Mouse (Mus musculus): ENCODE measurements around the gene Larp4b.

Larp4b gene

GRCm38 (mm10) chr13:9178270-9178669, 84.6 kb downstream of the Larp4b start:
- DNase-seq (ENCODE audit: low read depth, low spot score), result no peak

DNA sequence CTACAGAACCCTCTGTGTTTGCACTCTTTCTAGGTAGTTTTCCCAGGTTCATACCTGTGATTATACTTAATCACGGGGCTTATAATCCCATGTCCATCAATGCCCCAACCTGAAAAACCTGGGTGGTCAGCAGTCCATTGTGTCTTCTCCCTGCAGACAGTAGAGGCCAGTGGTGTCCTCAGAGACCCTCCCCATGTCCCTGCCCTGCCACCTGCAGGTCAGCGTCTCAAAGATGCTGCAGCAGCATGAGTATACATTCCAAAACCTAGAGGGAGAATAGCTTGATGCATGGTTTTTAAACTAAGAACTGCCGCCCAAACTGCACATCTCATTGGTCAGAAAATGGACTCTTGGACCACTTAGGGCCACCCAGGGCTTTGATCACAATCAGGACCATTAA, 85.0 kb downstream of the Larp4b start:
- no peak for DNase-seq (ENCODE audit: low read depth, low spot score)

- no peak for DNase-seq (ENCODE audit: low read depth, low spot score)
Observed at GRCm38 (mm10) chr13:9180221-9180620, 86.5 kb downstream of the Larp4b start.

- DNase-seq (ENCODE audit: low read depth, low spot score), result no peak
Observed at GRCm38 (mm10) chr13:9181106-9181505, 87.4 kb downstream of the Larp4b start.

DNA sequence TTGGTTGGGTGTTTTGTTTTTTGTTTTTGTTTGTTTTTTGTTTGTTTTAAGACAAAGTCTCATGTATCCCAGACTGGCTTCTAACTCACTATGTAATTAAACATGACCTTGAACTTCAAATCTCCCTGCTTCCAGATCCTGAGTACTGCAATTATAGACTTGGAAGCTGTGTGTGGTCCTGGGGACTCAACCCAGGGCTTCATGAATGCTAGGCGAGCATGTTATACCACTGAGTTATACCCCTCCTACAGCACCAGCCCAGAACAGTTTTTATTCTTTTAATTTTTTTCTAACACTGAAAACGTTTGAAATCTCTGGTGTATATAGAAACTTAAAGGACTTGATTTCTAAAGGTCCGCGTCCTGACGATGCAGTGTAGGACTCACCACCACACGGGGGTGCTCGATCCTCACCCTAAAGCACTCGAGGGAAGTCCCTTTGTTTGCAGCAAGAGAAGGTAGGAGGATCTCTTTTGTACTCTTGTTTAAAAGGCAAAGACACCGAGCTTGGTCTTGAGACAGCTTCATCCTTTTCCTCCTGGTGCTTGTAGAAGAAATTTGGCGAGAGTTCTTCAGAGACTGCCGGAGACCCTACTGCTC, 88.1 kb downstream of the Larp4b start:
- DNase-seq (ENCODE audit: low read depth, low spot score), result peak; percentile 87

- DNase-seq (ENCODE audit: low read depth, low spot score), result no peak
Observed at GRCm38 (mm10) chr13:9184281-9184680, 90.6 kb downstream of the Larp4b start.

- DNase-seq (ENCODE audit: low read depth, low spot score), result no peak
Observed at GRCm38 (mm10) chr13:9184716-9185115, 91.0 kb downstream of the Larp4b start.

- DNase-seq (ENCODE audit: low read depth, low spot score), result no peak
Observed at GRCm38 (mm10) chr13:9187156-9187555, 93.5 kb downstream of the Larp4b start.

GRCm38 (mm10) chr13:9187566-9188530, 94.2 kb downstream of the Larp4b start:
- DNase-seq (ENCODE audit: low read depth, low spot score), result no peak

DNA sequence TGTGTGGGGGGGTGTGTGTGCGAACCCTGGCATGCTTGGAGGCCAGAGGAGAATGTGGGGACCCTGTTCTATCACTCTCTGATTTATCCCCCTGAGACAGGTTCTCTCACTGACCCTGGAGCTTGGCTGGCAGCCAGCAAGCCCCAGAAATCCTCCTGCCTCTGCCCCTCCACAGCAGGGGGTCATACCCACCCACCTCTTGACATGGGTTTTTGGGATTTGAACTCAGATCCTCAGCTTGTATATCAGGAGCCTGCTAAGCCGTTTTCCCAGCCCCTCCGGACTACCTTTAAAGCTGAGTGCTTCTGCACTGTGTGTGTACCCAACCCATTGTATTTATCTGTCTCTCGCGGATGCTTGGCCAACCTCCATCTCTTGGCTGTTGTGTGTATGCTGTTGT, 95.8 kb downstream of the Larp4b start:
- no peak for DNase-seq (ENCODE audit: low read depth, low spot score)

DNA sequence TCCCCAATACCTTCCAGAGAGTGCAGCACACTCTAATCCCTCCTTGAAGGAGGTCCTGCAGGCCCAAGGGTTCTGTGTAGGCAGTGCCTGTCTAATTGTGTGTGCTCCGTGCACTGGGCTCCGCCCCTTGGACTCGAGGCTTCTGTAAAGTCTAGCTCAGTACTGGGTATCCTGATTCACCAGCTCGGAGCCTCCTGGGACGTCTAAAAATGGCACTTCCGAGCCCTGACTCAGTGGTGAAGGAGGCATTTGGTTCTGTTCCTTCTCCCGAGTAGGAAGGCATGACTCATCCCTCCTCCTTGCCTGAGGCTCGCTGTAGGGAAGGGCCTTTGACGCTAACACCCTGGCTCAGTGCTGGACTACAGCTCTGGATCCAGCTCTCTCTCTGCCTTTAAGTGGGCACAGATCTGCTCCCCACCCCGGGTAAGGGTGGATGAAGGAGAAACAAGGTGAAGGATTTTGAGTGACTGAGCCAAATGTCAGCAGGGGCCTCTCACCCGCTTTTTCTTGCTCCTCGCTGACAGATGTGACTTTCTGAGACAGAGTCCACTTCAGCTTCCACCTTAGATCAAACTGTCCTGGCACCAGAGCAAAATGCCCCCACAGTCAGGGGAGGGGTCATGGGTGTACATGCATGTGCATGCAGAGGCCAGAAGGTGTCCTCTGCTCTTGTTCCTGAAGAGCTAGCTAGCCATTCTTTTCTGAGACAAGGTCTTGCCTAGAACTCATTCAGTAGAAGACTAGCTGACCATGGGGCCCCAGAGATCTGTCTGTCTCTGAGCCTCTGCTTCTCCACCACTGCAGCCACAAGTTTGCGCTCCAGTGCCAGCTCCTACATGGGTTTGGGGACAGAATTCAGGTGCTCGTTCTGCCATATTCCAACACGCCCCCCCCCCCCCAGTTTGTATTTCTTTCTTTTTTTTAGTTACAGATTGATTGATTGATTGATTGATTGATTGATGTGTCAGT, 97.8 kb downstream of the Larp4b start:
- no peak for DNase-seq (ENCODE audit: low read depth, low spot score)

DNA sequence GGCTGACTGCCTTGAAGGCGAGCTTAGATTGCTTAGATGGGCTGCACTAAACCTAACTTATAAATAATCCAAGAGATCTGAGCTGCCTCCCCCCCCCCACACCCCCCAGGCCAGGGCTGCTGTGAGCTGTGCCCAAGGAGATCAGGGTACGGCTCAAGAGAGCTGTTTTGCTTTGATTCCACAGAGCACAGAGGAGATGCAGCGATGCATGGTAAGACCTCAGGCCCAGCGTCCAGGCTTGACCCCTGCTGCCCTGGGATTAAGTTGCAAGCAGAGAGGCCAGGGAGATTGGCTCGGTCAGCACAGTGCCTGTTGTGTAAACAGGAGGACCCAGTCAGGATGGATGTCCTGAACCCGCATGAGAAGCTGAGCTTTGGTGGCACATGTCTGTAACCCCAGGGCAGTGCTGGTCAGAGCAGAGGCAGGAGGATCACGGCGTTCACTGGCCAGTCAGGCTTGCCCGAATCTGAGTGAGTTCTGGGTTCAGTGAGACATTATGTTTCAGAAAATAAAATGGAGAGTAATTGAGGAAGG, 99.2 kb downstream of the Larp4b start:
- DNase-seq (ENCODE audit: low read depth, low spot score), result no peak

DNA sequence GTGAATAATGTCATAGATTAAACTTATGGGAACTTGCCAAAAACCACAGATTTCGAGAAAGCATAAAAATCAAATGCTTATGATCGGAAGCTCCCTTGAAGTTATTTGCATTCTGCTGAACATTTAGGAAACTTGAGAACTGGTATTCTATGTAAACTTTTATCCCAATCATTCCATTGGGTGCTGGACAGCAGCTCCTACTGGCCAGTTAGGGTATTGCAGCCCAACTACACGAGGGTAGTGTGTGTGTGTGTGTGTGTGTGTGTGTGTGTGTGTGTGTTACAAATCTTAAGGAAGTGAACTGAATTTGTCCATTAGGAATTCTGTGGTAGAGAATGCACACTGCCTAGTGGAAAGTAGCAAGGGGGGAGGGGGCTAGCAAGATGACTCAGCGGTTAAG, 101.0 kb downstream of the Larp4b start:
- DNase-seq (ENCODE audit: low read depth, low spot score), result no peak

GRCm38 (mm10) chr13:9195565-9195964, 101.9 kb downstream of the Larp4b start:
- DNase-seq (ENCODE audit: low read depth, low spot score), result no peak

DNA sequence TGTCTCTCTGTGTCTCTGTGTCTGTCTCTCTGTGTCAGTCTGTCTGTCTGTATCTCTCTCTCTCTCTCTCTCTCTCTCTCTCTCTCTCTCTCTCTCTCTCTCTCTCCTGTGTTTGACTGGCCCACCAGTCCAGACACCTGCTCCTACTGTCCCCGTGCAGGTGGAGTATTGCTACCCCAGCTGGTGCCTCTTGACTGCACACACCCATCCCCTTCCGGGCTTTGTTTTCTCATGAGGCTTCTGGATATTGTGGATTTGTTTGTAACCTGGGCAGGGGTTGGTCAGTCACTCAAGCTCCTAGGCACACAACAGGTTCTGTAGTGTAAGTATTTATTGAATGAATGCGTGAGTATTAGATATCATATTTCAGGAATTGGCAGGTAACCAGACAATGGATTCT, 104.4 kb downstream of the Larp4b start:
- DNase-seq (ENCODE audit: low read depth, low spot score), result no peak

GRCm38 (mm10) chr13:9198728-9199464, 105.2 kb downstream of the Larp4b start:
- peak; percentile 34 for DNase-seq (ENCODE audit: low read depth, low spot score)

DNA sequence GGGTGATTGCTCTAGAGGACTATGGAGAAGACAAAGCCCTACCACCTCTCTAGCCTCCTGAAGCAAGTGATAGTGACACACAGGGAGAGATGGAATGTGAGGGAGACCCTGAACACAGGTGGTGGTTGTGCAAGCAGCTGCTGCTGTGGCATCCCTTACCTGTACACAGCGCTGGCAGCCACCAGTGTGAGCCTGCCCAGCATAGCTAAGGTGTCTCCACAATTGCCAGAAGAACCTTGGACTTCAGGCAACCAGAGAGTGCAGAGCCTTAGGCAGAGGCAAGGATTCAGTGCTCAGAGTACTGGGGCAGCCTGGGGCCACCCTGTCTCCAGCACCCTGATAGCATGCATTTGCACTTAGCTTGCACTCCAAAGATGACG, 105.8 kb downstream of the Larp4b start:
- no peak for DNase-seq (ENCODE audit: low read depth, low spot score)

- no peak for DNase-seq (ENCODE audit: low read depth, low spot score)
Observed at GRCm38 (mm10) chr13:9222761-9223405, 129.2 kb downstream of the Larp4b start.

Measured in mesoderm, embryonic 11.5 days (tissue).